Mouse (Mus musculus): Measurements from ENCODE around the gene Gpr132.

GRCm38 (mm10) chr12:112814682-112815470 lies 53.2 kb downstream of the Gpr132 start:
- TF ChIP-seq CTCF (IDR thresholded peaks at IDR 0.05; ENCODE audit: extremely low read depth, insufficient read depth, insufficient read length, insufficient replicate concordance): no peak
- TF ChIP-seq POLR2A (IDR thresholded peaks at IDR 0.05; ENCODE audit: low read depth, low read length): no peak

Measured in spleen, adult 2 months (tissue).